ENCODE assay signal across 13 mouse cellular contexts in the genomic region with DNA sequence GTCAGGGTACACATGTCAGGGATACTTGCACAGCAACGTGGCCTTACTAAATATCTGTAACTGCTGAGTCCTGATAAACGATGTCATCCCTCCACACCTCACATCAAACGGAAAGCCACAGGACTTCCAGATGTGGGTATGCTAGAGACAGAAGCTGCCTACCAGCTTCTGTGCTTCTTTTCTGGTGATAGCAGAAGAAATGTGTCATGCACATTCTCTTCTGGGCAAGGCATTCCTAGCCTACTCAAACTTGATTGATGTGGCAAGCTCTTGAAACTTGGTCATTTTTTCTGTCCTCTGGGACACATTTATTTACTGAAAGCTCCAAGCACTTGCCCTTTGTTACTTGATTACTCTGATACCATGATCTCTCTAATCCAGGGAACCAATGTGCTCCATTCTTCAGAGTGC.
DNase-seq lines count a peak whose midpoint lies in the region.
"Had no signal": no experiment of that assay in that cellular context is flagged by ENCODE, and none has a peak within 500 bp of the region (broad histone marks: within the 10 kb centered on the region; RNA-seq: fewer than 3 reads in every experiment).

No protein-coding gene starts in this region.

- peak; percentile 27 for DNase-seq in embryo, embryonic 10.5 days (ENCODE audit: low spot score)
- DNase-seq in embryo, embryonic 11 days = no peak
- peak; percentile 6 for DNase-seq in kidney, adult 9 months
- DNase-seq in kidney, postnatal 36 days = no peak
- peak; percentile 14 for DNase-seq in 3134 (ENCODE audit: extremely low read depth, insufficient read length, low spot score)
- peak; percentile 51 for DNase-seq in Muller cell, postnatal 12 days (ENCODE audit: inconsistent ontology term)
- DNase-seq in left cerebral cortex, postnatal 14 days (ENCODE audit: low spot score in 2 of 2) = no peak
- no peak for DNase-seq in right cerebral cortex, postnatal 14 days
- DNase-seq: cerebellum, adult 9-10 months; gastrocnemius, postnatal 36 days; kidney, adult 18-20 months; lung, adult 18-20 months; lung, postnatal 14 days had no signal

- intact Hi-C loops in left cerebral cortex, postnatal 14 days (cut with DNase I) = no loop called here

Comparison
In these comparisons a context has a peak if more than half of its experiments do, and no peak if none do; other contexts are left out.
1. DNase-seq: peak in embryo, embryonic 10.5 days (single experiment), kidney, adult 9 months (single experiment), 3134 (single experiment) and Muller cell, postnatal 12 days (single experiment); none in embryo, embryonic 11 days (single experiment), kidney, postnatal 36 days (0 of 2), left cerebral cortex, postnatal 14 days (0 of 2) and right cerebral cortex, postnatal 14 days (single experiment).